Mouse (Mus musculus): ENCODE measurements around the gene Carmil1.
"Not testable (repeated sequence)": the region's sequence is repeated elsewhere in the genome, so short reads cannot be mapped to it uniquely, and the experiment has no call there.

The Carmil1 gene

DNA sequence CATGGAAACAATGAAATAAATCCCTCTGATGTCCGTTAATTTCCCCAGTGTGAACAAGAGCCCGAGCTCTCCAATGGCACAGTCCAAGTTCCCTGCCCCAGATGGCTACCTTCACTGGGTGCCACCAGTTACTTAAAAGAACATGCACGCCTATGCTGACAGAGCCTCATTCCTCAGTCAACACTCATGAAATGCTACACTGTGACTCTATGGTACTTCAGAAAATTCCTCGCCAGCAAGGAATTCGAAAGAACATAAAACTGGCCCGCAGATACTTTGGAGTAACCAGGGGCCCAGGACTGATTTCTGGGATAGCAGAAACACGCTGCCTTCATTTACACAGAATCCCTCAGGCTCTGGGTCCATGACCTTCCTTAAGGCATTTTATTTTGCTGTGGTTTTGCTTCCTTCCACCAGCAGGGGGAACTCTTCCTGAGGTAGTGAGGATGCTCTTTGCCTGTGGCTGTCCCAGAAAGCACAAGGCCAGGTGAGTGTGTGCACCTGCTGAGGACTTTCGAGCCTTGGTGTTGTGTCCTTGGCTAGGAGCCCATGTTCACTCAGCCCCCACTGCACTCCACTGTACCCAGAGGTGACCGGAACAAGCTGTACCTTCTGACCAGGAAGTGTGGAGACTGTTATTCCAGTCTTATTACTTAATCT is 167.8 kb downstream of the Carmil1 start:
- in situ Hi-C loops (cut with MboI; ENCODE audit: unreplicated experiment in 2 of 2), result loop anchor here in 1 of 2 experiments (10.0 kb wide), 1 partner anchor 182 kb away; no protein-coding TSS in a partner anchor

DNA sequence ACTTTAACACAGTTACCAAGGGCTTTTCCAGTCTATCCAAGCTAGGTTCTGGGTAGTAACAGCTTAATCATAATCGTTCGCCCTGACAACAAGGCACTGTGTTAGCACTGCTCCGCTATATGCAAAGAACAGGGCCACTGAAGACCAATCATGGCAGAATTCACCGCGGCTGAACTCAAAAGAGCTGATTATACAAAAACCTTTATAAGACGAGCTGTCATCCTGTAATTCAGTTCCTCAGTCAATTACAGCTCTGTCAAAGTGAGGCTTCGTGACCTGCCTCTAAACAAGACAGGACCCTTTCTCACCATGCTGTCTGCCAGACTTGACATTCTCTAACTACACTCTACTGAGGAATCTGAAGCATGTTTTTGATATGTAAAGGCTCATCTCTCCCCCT is 170.3 kb downstream of the Carmil1 start:
- in situ Hi-C loops (cut with MboI; ENCODE audit: unreplicated experiment in 2 of 2), result loop anchor here in 1 of 2 experiments (10.0 kb wide), 1 partner anchor 184 kb away; no protein-coding TSS in a partner anchor

- in situ Hi-C loops (cut with MboI; ENCODE audit: unreplicated experiment in 2 of 2), result no loop called here
Measured at GRCm38 (mm10) chr13:24108282-24108681, 172.3 kb downstream of the Carmil1 start.

DNA sequence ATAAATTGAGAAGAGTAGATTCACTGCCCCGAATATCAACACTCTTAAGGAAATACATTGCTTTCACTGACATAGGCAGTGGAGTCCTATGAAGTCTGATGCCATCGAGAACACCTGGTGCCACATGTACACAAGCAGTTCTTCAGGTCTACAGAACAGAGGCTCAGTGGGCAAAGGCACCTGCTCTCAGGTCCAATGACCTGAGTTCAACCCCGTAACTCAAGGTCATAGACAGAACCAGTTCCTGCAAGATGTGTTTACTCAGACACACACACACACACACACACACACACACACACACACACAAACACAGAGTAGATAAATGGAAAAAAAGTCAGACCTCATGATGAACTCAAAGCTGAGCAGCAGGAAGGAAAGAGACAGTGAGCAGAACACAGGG is 173.5 kb downstream of the Carmil1 start:
- in situ Hi-C loops (cut with MboI; ENCODE audit: unreplicated experiment in 2 of 2), result no loop called here

- in situ Hi-C loops (cut with MboI; ENCODE audit: unreplicated experiment in 2 of 2), result no loop called here
Measured at GRCm38 (mm10) chr13:24105838-24106237, 174.8 kb downstream of the Carmil1 start.

DNA sequence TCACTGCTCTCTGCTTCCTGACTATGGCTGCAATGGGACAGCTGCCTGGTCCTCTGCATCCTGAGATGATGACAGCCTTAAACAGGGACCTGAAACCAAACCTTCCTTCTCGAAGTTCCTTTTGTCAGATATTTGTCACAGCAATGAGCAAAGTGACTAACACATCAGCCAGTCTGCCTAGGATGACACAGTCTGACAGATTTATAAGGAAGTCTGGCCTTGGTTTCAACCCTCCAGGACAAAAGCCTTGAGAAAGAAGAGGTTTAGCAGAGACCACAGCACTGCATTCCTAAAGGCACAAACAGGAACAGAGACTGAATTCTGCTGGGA is 175.3 kb downstream of the Carmil1 start:
- in situ Hi-C loops (cut with MboI; ENCODE audit: unreplicated experiment in 2 of 2), result no loop called here

GRCm38 (mm10) chr13:24104611-24105339 is 175.8 kb downstream of the Carmil1 start:
- in situ Hi-C loops (cut with MboI; ENCODE audit: unreplicated experiment in 2 of 2), result not testable (repeated sequence)

- in situ Hi-C loops (cut with MboI; ENCODE audit: unreplicated experiment in 2 of 2), result no loop called here
Measured at GRCm38 (mm10) chr13:24104016-24104415, 176.6 kb downstream of the Carmil1 start.

- in situ Hi-C loops (cut with MboI; ENCODE audit: unreplicated experiment in 2 of 2), result no loop called here
Measured at GRCm38 (mm10) chr13:24103152-24103551, 177.4 kb downstream of the Carmil1 start.

DNA sequence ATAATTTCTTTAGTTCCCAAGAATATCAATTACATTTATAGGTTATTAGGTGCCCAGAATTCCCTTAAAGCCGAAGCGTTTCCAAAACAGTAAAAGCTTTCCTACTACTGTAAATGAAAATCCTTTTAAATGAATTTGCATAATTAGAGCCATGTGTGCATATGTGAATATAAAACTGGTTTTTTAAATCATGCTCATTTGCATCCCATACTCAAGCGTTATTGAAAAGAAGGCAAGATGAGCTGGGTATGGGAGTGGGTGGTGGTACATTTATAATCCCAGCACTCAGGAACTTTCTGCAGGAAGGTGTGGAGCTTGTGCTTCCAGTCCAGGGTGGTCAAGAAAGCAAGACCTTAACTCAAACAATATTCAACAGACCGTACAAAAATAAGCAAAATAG is 178.3 kb downstream of the Carmil1 start:
- in situ Hi-C loops (cut with MboI; ENCODE audit: unreplicated experiment in 2 of 2), result no loop called here

DNA sequence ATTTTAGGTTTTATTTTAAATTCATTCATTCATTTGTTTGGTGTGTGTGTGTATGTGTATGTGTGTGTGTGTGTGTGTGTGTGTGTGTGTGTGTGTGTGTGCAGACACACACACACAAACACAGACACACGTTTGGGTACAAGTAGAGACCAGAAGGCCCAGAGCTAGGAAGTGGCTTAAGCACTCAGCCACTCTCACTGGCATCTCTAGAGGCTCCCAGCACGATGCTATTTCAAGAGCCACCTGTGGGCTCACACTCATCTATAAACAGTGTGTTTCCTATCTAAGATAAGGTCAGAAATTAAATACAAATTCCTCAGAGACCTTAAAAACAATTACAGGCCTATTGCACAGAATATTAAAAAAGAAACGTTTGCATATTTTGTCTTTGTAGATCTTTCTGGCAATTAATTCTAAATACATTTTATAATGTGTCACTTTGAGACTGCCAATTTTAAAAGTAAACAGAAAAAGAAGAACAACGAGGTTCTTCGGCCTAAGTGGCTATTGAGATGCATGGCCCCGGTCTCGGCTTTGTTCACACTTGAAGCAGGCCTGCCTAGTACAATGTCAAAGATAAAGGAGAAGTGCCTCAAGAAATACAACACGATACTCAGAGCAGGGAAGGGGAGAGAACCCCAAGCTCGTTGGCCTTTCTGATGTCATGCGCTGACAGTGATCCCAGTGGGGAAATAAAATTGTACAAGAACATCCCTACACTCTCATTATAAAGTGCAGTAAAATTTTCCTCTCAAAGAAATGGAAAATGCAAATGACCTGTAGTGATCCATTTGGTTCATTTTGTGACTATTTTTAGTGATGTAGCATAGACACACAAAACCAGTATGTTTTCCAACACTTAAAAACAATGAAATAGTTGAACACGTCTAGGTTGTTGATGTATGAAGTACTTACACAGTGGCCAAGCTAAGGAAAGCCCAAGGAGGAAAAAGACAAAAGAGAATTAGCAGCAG is 179.2 kb downstream of the Carmil1 start:
- in situ Hi-C loops (cut with MboI; ENCODE audit: unreplicated experiment in 2 of 2), result no loop called here

DNA sequence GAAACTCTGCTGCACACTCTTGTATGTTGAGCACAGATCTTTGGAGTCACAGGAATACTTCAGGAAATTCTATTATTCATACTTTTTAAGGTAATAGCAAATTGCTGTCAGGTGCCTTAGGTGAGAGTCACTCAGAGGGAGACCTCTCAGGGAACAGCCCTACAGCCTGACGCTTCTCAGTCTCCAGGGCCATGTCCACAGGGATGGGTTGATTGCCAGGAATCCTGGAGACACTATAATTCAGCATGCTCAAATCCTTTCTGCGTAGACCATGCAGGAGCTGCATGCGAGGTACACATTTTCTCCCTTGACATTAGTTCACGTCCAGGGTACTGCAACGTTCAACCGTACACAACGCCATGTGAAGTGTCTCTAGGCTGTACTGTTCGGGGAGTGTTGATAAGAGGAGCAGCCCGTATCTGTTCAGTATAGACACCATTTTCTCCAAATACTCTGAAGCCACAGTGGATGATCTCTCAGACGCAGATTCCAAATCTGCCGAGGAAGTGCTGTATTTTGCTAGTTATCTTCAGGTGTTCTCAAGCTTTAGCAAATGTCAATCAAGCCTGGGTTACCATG is 180.0 kb downstream of the Carmil1 start:
- in situ Hi-C loops (cut with MboI; ENCODE audit: unreplicated experiment in 2 of 2), result no loop called here

DNA sequence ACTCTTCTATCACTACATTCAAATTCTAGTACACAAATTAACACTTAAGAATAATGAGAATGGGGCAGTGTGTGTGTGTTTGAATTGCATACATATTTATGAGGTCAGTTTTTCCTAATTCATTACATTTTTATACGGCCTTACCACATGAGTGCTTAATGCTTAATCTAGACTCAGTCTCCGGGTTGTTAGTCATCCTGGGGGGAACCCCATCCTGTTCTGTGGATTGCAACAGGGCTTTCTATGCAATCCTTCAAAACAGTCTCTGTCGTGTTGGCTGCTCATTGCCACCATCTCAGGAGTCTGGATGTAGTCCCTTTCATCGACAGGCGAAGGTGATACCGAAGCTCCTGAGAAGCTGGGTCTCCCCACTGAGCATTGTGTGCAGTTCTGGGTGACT is 184.0 kb downstream of the Carmil1 start:
- in situ Hi-C loops (cut with MboI; ENCODE audit: unreplicated experiment in 2 of 2), result no loop called here

DNA sequence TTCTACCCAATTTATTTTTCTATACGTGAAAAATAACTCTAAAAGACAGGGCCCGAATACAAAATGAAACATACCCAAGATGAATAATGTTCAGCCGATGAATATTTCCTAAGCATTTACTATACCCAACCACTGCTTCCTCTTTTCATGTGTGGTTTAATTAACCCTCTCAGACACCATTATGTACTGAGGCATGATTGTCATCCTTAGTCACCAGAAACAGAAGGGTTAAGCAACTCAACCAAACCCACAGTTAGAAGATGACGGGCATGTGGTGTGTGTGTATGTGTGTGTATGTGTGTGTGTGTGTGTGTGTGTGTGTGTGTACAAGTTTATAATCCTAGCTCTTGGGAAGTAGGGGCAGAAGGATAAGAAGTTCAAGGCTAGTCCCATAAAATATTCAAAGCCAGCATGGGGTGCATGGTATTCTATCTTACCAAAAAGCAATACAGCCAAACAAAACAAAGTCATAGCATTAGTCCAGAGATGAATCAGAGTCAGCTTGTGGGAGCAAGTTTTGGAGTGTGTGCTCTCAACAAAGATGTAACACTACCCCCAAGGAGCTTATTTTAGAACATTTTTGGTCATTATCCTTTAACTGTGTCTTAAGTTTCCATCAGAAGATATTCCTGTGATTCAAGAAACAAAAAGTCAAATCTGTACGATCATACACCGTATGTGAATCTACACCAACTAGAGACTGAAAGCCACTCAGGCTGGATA is 185.6 kb downstream of the Carmil1 start:
- in situ Hi-C loops (cut with MboI; ENCODE audit: unreplicated experiment in 2 of 2), result no loop called here

- in situ Hi-C loops (cut with MboI; ENCODE audit: unreplicated experiment in 2 of 2), result no loop called here
Measured at GRCm38 (mm10) chr13:24093108-24093507, 187.5 kb downstream of the Carmil1 start.

GRCm38 (mm10) chr13:24092073-24092472 is 188.5 kb downstream of the Carmil1 start:
- in situ Hi-C loops (cut with MboI; ENCODE audit: unreplicated experiment in 2 of 2), result no loop called here

DNA sequence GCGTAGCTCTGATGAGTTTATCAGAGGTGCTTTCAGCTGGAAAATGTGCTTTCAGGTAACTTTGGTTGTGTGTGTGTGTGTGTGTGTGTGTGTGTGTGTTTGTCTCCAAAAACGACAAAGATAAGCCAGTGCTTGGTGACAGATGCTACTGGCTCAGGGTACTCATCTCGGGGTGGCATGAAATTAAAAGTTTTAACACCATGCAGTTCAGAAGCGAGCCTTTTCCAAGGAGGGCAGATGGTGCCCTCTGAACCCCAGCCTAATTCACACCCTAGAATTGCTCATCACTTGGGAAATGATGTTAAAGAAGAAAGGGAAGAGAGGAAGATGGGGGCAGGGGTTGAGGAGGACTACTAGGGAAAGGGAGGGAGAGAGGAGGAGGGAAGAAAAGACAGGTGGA is 198.4 kb downstream of the Carmil1 start:
- in situ Hi-C loops (cut with MboI; ENCODE audit: unreplicated experiment in 2 of 2), result no loop called here

DNA sequence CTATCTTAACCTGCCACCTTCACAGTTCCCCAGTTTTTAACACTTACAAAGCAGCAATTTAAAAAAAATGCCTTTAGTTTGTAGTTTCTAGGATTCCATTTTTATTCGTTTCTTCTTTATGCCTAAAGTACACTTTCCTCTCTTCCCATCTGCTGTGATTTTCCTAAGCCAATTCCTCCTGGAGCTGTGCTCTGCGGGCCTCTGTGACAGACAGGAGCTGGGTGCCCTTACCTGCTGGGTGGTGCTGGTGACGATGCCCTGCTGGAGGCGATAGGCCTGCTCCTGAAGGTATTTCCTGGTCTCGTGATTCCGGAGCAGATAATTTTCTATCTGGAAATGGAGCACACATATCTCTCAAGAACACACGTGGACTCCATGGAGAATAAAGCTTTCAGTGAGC is 198.9 kb downstream of the Carmil1 start:
- in situ Hi-C loops (cut with MboI; ENCODE audit: unreplicated experiment in 2 of 2), result no loop called here

DNA sequence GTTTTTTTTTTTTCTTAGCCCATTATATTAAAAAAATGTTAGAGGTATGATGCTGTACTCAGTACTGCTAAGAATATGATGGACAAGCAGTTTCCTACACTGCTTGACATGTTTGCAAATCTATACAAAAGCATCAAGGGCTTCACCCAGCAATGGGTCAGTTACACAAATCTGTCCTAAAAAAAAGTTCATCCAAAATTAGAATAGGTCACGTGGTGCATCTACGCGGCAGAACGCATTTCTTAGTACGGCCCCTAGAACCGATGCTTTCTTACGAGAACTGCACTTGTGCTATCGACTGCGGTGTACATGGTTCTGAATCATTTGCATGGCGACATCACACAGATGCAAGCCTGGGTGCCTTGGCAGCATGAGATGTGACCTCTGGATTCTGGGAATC is 208.0 kb downstream of the Carmil1 start:
- in situ Hi-C loops (cut with MboI; ENCODE audit: unreplicated experiment in 2 of 2), result no loop called here

DNA sequence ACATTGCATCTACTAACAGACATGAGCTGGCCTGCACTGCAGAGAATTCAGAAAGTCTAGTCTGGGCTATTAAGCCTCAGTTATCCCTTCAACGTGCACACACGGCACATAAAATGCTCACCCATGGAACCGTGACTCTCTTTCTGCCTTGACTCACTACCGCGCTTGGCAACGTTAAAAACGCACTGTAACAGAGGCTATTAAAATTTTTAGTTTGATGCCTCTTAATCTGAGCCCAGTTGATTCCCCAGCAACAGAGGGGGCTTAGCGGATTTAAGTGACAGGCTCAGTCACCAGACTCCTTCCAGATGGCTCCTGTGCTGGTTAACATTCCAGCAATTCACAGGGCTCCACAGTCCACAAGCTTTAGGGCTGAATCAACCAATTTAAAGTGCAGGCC is 213.0 kb downstream of the Carmil1 start:
- in situ Hi-C loops (cut with MboI; ENCODE audit: unreplicated experiment in 2 of 2), result no loop called here
